Mouse (Mus musculus) bone marrow macrophage, adult 2 months (primary cell): ENCODE measurements around the gene Txn2. TPM values are rescaled to one million over a fixed set of nuclear protein-coding genes. Genes with fewer than 3 reads are reported as not detected.

ENCODE experiments used
- H3K27ac ChIP-seq: 2 replicates; pipeline ENCODE4 v1.5.1; 2012; ENCODE audit warnings: low read depth, low read length; ENCODE audit not compliant: insufficient read depth
- H3K4me1 ChIP-seq: 2 replicates; pipeline ENCODE4 v1.6.1; 2012; ENCODE audit warnings: low read length; ENCODE audit not compliant: control insufficient read depth, insufficient read depth
- H3K4me3 ChIP-seq: 2 replicates; pipeline ENCODE4 v1.5.1; 2012; ENCODE audit warnings: mild to moderate bottlenecking, low read length, moderate library complexity; ENCODE audit not compliant: insufficient read depth
- CTCF ChIP-seq: IDR thresholded peaks from 2 replicates; pipeline ENCODE4 v1.5.1; 2012; ENCODE audit warnings: low read depth, mild to moderate bottlenecking, low read length, moderate library complexity
- POLR2A ChIP-seq: IDR thresholded peaks from 2 replicates; pipeline ENCODE4 v1.6.1; 2012; ENCODE audit warnings: mild to moderate bottlenecking, low read depth, low read length, borderline replicate concordance
- polyA plus RNA-seq: library from polyadenylated mRNA; stranded (reverse); fragments of >200 nt; gene quantifications from 2 replicates; pipeline ENCODE4 v1.2.4, GENCODE M21; 2012; ENCODE audit not compliant: missing spikeins, insufficient read depth, insufficient read length

Gene Txn2
- 141 and 148 TPM in 2 replicates for polyA plus RNA-seq

DNA sequence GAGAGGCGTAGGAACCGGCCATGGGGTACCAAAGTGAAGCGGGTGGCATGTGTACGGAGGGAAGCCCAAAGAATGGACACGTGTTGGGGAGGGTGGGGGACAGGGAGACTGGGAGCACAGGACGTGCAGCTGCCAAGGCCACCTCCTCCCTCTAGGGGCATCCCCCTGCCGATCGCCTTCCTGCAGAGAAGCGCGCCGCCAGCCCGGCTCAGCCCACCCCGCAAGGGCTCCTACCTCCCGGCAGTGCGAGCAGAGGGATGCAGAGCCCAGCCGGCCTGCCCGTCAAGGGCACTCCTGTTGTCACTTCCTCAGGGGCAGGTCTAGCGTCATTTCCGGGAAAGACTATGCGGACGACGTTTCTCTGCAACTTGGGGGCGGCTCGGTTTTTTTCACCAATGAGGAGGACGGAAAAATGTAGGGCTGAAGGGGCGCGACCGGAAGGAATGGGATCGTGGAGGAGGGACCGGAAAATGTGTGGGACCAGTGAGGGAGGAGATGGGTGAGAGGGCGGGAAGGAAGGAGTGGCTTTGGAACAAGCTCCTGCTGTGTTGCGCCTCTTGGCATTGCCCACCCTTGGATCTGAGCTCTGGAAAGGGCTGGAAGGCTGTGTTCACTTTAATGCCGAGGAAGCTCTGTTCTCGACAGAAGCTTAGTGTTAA is at the start of gene Txn2:
Txn2 (minus strand) TSS at position 334 of the 659 bp plus-strand sequence.
- H3K4me1 ChIP-seq, result peaks cover 35% of the 10 kb centered on the region
- TF ChIP-seq POLR2A, result no peak
- no peak for TF ChIP-seq CTCF
- H3K27ac ChIP-seq, result peak within 1 kb of the TSS; percentile 85
- peak within 1 kb of the TSS; percentile 71 for H3K4me3 ChIP-seq

DNA sequence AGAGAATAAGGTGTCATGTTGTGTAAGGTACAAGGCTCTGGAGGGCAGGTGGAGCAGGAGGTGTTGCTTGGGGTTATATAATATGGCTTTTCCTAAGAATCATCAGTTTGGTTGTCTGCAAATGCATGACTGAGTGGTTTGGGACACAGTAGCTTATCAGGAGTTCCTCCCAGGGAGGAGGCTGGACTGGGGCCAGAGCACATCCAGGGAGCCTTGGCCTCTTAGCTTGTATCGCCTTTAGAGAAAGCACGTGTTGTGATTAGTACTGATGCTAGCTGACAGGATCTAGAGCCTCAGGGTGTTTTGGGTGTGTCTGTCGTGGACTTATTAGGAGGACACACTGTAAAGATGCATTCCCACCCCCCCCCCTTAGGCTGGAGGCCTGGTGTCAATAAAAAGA is 48.9 kb upstream of the Txn2 start:
- H3K4me1 ChIP-seq, result no peaks in the 10 kb centered on the region

DNA sequence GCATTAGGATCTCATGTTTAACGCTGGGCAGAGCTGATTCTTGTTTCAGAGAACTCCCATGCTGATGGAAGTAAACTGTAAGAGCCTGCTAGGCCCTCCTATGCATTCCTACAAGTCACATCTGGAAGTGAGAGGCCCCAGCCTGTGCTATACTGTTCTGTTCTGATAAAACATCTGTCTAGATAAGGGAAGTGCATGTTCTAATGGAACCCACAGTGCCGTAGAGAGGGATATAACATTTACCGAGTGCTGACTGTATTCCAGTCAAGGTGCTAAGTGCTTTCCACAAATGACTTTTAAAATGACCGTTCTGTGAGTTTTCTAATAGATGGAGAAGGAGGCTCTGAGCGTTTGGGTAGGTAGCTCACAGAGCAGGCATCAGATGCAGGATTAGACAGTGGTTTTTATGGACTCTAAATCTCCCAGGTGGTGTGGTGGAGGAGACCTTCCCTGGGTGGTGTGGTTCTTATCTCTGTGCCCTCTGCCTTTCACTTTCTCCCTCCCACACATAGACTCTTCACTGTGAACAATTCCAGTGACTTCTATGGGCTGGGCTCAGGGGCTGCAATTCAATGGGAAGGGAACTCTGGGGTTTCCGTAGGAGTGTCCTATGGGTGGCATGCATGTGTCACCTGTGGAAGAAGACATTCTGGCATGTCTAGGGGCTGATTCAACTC is 45.5 kb upstream of the Txn2 start:
- no peak for TF ChIP-seq POLR2A
- no peak for TF ChIP-seq CTCF
- H3K27ac ChIP-seq, result no peak overlapping the region
- no peak overlapping the region for H3K4me3 ChIP-seq
- peaks cover 8% of the 10 kb centered on the region for H3K4me1 ChIP-seq

More for the DNA sequence above, 48.9 kb upstream of the Txn2 start:
- TF ChIP-seq CTCF, result no peak
- TF ChIP-seq POLR2A, result no peak
- no peak overlapping the region for H3K4me3 ChIP-seq
- no peak overlapping the region for H3K27ac ChIP-seq

DNA sequence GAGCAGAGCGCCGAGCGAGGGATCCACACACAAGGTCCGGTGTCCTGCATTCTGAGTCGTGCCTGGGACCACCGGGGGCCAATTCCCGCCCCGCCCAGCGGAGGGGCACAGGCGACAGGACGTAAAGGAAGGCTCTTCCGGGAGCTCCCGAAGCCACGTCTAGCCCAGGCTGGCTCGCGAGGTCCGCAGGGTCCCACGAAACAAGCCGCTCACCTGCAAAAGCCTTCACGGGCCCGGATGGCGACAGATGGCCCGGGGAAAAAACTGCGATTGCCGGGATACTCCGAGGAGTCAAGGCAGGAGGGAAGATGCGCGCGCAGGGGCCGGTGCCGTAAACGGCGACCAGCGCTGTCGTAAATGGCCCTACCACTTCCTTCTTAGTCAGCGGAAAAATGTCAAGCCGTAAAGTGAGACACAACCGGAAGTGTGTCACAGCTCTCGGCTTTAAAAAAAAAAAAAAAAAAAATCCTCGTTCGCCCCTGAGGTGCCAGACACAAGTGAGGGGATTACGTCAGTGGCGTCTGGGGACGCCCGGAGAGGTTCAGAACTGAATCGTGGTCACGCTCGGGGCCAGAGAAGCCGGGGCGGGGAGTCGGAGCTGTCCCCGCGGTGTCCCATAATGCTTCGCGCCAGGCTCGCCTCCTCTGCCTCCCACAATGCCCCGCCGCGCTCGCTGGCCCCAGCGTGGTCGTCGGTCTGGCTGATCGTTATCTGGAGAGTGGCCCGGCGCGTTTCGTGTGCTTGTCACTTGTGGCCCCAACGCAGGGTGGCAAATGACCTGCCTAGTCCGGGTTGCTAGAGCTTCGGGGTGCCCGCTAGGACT is 41.9 kb upstream of the Txn2 start, which contains the start of gene Eif3d:
Eif3d (minus strand) TSS at position 344 of the 823 bp plus-strand sequence.
- Histone ChIP-seq H3K27ac (peak within 1 kb of the TSS; percentile 99), H3K4me3 (peak within 1 kb of the TSS; percentile 92), H3K4me1 (peaks cover 15% of the 10 kb centered on the region)
- TF ChIP-seq CTCF (no peak), POLR2A (no peak)

DNA sequence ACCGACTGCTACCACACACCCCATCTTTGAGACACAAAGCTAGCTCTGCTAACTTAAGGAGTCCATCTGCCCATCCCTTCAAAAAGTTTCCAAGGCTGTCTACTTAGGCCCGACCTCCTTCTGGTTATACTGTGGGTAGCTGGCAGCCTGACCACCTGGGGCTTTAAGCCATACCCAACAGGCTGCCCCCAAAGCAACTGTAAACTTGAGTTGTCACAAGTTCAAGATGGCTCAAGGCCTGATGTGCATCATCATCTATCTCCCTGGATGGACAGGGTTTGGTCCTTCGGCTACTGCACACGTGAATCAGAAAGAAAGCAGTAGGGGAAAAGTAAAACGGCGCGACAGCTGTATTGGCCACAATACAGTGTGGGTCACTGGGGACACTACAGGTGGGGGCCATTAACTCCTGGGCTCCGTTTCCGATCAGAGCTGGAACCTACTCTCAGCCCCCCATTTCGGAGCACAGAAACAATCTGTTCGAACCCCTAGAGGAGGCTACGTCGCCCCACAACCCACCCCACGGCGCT is 41.2 kb upstream of the Txn2 start:
- Histone ChIP-seq H3K4me3 (peak overlapping the region; percentile 92), H3K4me1 (peaks cover 15% of the 10 kb centered on the region), H3K27ac (peak overlapping the region; percentile 99)
- TF ChIP-seq POLR2A (no peak), CTCF (no peak)

DNA sequence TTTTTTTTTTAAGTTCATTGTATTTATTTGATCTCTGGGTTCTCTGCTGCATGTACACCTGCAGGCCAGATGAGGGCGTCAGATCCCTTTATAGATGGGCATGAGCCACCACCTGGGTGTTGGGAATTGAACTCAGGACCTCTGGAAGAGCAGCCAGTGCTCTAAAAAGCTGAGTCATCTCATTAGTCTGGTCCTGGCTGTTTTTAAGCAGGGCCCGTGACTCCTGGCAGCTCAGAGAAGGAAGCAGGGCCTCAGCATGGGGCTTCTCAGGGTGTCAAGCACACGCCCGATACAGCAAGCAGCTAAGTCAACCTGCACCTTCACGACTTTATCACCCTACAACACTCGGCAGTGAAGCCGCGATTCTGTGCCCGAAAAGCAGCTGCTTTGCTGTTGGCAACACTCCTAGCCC is 36.3 kb upstream of the Txn2 start:
- no peak overlapping the region for H3K4me3 ChIP-seq
- H3K4me1 ChIP-seq, result peaks cover 8% of the 10 kb centered on the region
- TF ChIP-seq CTCF (no peak), POLR2A (no peak)
- no peak overlapping the region for H3K27ac ChIP-seq

DNA sequence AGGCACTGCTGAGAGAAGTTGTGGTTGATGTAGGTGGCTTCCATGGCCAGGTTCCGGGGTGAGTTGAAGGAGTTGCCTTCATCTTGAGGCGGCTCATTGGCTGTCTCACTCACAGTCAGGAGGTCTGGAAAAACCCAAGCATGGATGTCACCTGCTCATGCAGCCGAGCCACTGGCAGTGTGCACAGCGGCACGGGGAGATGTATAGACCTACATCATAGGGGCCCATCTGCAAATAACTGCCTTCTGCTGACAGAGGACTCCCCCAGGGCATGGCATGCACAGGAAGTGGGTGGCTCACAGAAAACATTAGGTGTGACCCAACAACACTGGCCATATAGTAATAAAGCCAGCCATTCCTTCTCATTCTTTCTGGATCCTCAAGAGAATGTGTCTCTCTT is 33.6 kb upstream of the Txn2 start:
- TF ChIP-seq CTCF (no peak), POLR2A (no peak)
- no peak overlapping the region for H3K27ac ChIP-seq
- no peak overlapping the region for H3K4me3 ChIP-seq
- H3K4me1 ChIP-seq, result peaks cover under 1% of the 10 kb centered on the region; the same call in 1 of the 2 replicates

DNA sequence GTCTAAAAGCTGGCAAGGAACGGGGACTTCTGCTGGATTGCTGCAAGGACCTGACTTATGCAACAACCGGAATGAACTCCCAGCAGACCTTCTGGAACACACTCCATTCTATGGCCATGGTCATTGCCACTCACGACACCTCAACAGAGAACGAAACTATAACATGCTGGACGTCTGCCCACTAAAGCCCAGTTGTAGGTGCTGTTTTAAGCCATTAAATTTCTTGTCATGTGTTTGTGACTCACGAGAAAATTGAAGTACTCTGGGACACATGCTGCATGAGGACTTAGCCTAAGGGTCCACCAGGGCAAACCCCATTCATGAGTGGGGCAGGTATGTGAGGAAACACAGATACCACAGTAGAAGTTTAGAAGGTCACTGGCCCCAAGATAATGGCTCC is 31.9 kb upstream of the Txn2 start:
- no peak for TF ChIP-seq CTCF
- no peak for TF ChIP-seq POLR2A
- no peak overlapping the region for H3K4me3 ChIP-seq
- H3K4me1 ChIP-seq, result peaks cover 12% of the 10 kb centered on the region
- no peak overlapping the region for H3K27ac ChIP-seq

DNA sequence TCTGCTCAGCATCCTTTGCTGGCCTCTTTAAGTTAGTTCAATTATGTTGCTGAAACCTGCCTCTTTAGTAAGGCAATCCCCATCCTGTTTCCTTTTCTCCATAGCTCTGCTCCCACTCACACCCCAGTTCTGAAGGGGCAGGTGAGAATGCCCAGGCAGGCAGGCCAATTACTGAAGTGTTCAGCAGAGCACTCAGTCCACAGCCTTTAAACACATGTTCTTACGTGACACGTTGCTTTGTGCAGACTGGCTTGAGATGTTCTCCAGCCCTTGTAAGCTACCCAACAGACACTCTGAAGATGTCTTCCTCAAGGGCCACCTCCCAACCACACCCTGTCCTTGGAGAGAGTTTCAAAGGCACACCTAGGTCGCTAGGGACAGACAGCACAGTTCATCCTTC is 29.3 kb upstream of the Txn2 start:
- H3K4me1 ChIP-seq, result peaks cover 14% of the 10 kb centered on the region
- H3K27ac ChIP-seq, result no peak overlapping the region
- no peak for TF ChIP-seq CTCF
- no peak for TF ChIP-seq POLR2A
- no peak overlapping the region for H3K4me3 ChIP-seq

DNA sequence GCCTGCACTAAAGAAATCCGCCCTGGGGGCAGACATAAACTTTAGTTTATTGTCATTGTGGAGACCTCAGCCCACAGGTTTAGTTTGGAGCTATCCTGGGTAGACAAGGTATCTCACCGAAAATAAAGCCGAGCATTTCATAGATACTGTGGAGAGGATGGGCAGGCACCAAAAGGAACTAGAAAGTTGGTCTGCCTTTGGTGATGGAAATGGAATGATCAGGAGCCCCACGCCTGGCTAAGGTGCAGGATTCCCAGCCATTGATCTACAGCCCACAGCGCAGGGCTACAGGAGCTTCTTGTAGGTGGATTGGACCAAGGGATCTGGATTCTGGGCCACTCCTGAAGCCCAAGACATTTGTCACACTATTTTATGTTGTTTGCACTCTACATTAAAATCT is 28.8 kb upstream of the Txn2 start:
- no peak overlapping the region for H3K4me3 ChIP-seq
- no peak overlapping the region for H3K27ac ChIP-seq
- H3K4me1 ChIP-seq, result peaks cover 14% of the 10 kb centered on the region
- TF ChIP-seq POLR2A (no peak), CTCF (no peak)
